Mouse (Mus musculus) hindbrain, embryonic 16.5 days (tissue): ENCODE measurements around the gene Sowahc. TPM values are rescaled to one million over a fixed set of nuclear protein-coding genes. Genes with fewer than 3 reads are reported as not detected.

Experiments used
- ATAC-seq: fragments of 200-750 bp; cut with Nextera tagmentation; 2 replicates; pipeline ENCODE4 v1.8.0; 2017; ENCODE audit warnings: moderate TSS enrichment, moderate library complexity
- H3K27ac ChIP-seq: fragments of 300-500 bp; sonication (generic); 2 replicates; pipeline ENCODE4 v1.5.1; 2014; ENCODE audit warnings: low read depth, mild to moderate bottlenecking, control low read depth, low read length, moderate library complexity
- H3K27me3 ChIP-seq: fragments of 300-500 bp; sonication (generic); replicated peaks from 2 replicates; pipeline ENCODE4 v1.6.1; 2014; ENCODE audit warnings: low read length; ENCODE audit not compliant: control insufficient read depth, insufficient read depth
- H3K36me3 ChIP-seq: fragments of 300-500 bp; sonication (generic); 2 replicates; pipeline ENCODE4 v1.6.1; 2014; ENCODE audit warnings: mild to moderate bottlenecking, low read length, moderate library complexity, mixed read lengths; ENCODE audit not compliant: control insufficient read depth, insufficient read depth
- H3K4me1 ChIP-seq: fragments of 300-500 bp; sonication (generic); 2 replicates; pipeline ENCODE4 v1.6.1; 2014; ENCODE audit warnings: low read depth, low read length; ENCODE audit not compliant: control insufficient read depth, insufficient read depth
- H3K4me2 ChIP-seq: fragments of 300-500 bp; sonication (generic); 2 replicates; pipeline ENCODE4 v1.6.1; 2014; ENCODE audit warnings: mild to moderate bottlenecking, low read length, control low read depth, moderate library complexity
- H3K4me3 ChIP-seq: fragments of 300-500 bp; sonication (generic); 2 replicates; pipeline ENCODE4 v1.5.1; 2014; ENCODE audit warnings: mild to moderate bottlenecking, low read length, control low read depth, moderate library complexity
- H3K9ac ChIP-seq: fragments of 300-500 bp; sonication (generic); 2 replicates; pipeline ENCODE4 v1.6.1; 2014; ENCODE audit warnings: low read depth, mild to moderate bottlenecking, control low read depth, low read length, moderate library complexity
- H3K9me3 ChIP-seq: fragments of 300-500 bp; sonication (generic); 2 replicates; pipeline ENCODE4 v1.6.1; 2014; ENCODE audit warnings: mild to moderate bottlenecking, low read length, moderate library complexity; ENCODE audit not compliant: control insufficient read depth
- WGBS: fragments of 180-500 bp; shearing (Covaris S2); extraction: QIAGEN DNeasy Blood & Tissue Kit; methylation state at CpG from one replicate; pipeline ENCODE4 v1.1.7; 2014; 5-methylcytosine and 5-hydroxymethylcytosine counted together
- polyA plus RNA-seq: library from polyadenylated mRNA; unstranded; fragments of >200 nt; fragmentation: Nextera tagmentation; extraction: Ambion mirVana; gene quantifications from 2 replicates; pipeline ENCODE4 v1.2.1, GENCODE M21; 2015

The Sowahc gene
- 20.1 and 21.9 TPM in 2 replicates for polyA plus RNA-seq

- Histone ChIP-seq H3K4me2 (peak within 1 kb of the TSS; percentile 96), H3K27me3 (no peaks in the 10 kb centered on the region), H3K9me3 (no peaks in the 10 kb centered on the region), H3K27ac (peak within 1 kb of the TSS; percentile 94), H3K36me3 (no peaks in the 10 kb centered on the region), H3K4me1 (peaks cover 13% of the 10 kb centered on the region), H3K4me3 (peak within 1 kb of the TSS; percentile 95), H3K9ac (peak within 1 kb of the TSS; percentile 95)
- peak; percentile 98 for ATAC-seq
- WGBS, result under 1% methylated on average over 83 of the region's 84 CpGs
These were observed at the start of gene Sowahc, which contains the start of gene Sept10 for GRCm38 (mm10) chr10:59221473-59222270. Gene Sowahc (plus strand): TSS chr10:59221953. Gene Sept10 (minus strand): TSS chr10:59221847.

- no peaks in the 10 kb centered on the region for H3K9me3 ChIP-seq
- 96% methylated on average over 1 of the region's 1 CpGs for WGBS
- no peaks in the 10 kb centered on the region for H3K4me1 ChIP-seq
- no peak overlapping the region for H3K9ac ChIP-seq
- no peak overlapping the region for H3K27ac ChIP-seq
- no peak for ATAC-seq
- H3K36me3 ChIP-seq, result peaks cover 7% of the 10 kb centered on the region; the same call in 1 of the 2 replicates
- no peaks in the 10 kb centered on the region for H3K27me3 ChIP-seq
- H3K4me3 ChIP-seq, result no peak overlapping the region
- no peak overlapping the region for H3K4me2 ChIP-seq
These were observed 49.2 kb upstream of the Sowahc start for GRCm38 (mm10) chr10:59172539-59172938.

DNA sequence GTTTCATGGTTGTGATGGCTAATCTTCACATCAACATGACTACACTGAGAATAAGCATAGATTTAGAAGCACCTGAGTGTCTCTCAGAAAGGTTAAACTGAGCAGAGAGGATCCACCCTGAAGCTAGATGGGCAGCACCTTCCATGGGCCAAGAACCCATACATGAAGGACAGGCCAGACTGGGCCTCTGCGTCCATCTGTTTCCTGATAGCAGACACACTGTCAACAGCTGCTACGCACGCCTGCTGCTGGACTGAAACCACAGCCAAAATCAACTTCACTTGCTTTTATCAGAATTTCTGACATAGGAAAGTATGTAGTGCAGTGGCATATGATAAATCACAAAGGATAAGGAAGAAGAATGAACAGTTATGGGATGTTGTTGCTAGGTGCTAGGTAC is 42.1 kb upstream of the Sowahc start:
- Histone ChIP-seq H3K4me3 (no peak overlapping the region), H3K27me3 (no peaks in the 10 kb centered on the region), H3K27ac (no peak overlapping the region), H3K9me3 (no peaks in the 10 kb centered on the region), H3K9ac (no peak overlapping the region), H3K4me1 (no peaks in the 10 kb centered on the region), H3K36me3 (peaks cover 5% of the 10 kb centered on the region; the same call in 1 of the 2 replicates), H3K4me2 (no peak overlapping the region)
- ATAC-seq, result no peak
- 80% methylated on average over 3 of the region's 3 CpGs for WGBS

- Histone ChIP-seq H3K4me1 (no peaks in the 10 kb centered on the region), H3K36me3 (0 out of 2 replicates have a peak, but pooled peaks cover 2% of the 10 kb centered on the region), H3K9ac (no peak overlapping the region), H3K4me2 (no peak overlapping the region), H3K9me3 (no peaks in the 10 kb centered on the region), H3K27me3 (no peaks in the 10 kb centered on the region), H3K4me3 (no peak overlapping the region), H3K27ac (no peak overlapping the region)
- WGBS, result 70% methylated on average over 3 of the region's 3 CpGs
- ATAC-seq, result no peak
These were observed 39.4 kb upstream of the Sowahc start for GRCm38 (mm10) chr10:59182306-59182705.

DNA sequence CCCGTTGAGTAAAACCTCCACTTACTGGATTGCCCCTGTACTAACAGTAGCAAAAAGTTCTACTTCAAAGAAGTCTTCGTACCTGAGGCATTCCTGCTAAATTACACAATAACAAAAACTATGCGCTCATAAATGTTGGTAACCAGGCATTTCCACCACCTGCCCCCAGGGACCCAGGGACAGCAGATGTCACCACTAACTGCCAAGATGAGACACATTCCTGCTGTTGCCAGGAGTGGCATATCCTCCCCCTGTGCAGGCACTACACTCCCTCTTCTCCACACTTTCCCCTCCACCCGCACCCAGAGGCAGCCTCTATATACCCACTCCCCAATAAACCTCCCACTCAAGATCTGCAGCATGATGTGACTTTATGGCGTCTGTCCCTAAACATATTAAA is 26.9 kb upstream of the Sowahc start:
- Histone ChIP-seq H3K9ac (no peak overlapping the region), H3K27ac (no peak overlapping the region), H3K4me1 (no peaks in the 10 kb centered on the region), H3K27me3 (no peaks in the 10 kb centered on the region), H3K4me2 (no peak overlapping the region), H3K4me3 (no peak overlapping the region), H3K9me3 (no peaks in the 10 kb centered on the region), H3K36me3 (peaks cover 3% of the 10 kb centered on the region; the same call in 1 of the 2 replicates)
- peak; percentile 37; the same call in 1 of the 2 replicates for ATAC-seq
- WGBS, result 65% methylated on average over 5 of the region's 5 CpGs

DNA sequence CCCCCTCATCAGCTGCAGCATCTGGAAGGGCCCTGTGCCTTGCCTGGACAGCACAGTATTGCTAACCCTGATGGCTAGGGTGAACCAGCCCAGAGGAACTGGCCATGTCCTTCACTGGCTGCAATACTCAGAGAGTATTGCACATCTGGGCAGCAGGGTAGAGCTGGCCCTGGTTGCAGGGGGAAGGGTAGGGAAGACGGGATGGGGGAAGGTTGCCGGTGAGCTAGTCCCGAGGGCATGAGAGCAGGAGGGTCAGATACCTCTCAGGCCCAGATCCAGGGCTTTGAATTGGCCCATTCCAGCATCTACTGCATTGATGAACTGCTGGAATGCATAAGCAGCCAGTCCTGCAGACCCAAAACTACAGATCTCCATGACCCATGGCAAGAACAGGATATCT is 25.0 kb upstream of the Sowahc start:
- no peak overlapping the region for H3K9ac ChIP-seq
- H3K4me3 ChIP-seq, result no peak overlapping the region
- no peak for ATAC-seq
- no peak overlapping the region for H3K27ac ChIP-seq
- no peaks in the 10 kb centered on the region for H3K36me3 ChIP-seq
- 90% methylated on average over 3 of the region's 3 CpGs for WGBS
- H3K27me3 ChIP-seq, result no peaks in the 10 kb centered on the region
- H3K4me1 ChIP-seq, result no peaks in the 10 kb centered on the region
- no peak overlapping the region for H3K4me2 ChIP-seq
- no peaks in the 10 kb centered on the region for H3K9me3 ChIP-seq

- Histone ChIP-seq H3K4me2 (no peak overlapping the region), H3K36me3 (no peaks in the 10 kb centered on the region), H3K9ac (no peak overlapping the region), H3K4me3 (no peak overlapping the region), H3K4me1 (no peaks in the 10 kb centered on the region), H3K27ac (no peak overlapping the region), H3K27me3 (no peaks in the 10 kb centered on the region), H3K9me3 (no peaks in the 10 kb centered on the region)
- ATAC-seq, result no peak
These were observed 21.7 kb upstream of the Sowahc start for GRCm38 (mm10) chr10:59200011-59200410.

- no peak for ATAC-seq
- Histone ChIP-seq H3K9me3 (no peaks in the 10 kb centered on the region), H3K36me3 (no peaks in the 10 kb centered on the region), H3K27ac (peak overlapping the region; percentile 94), H3K4me2 (peak overlapping the region; percentile 96), H3K4me1 (peaks cover 13% of the 10 kb centered on the region), H3K27me3 (no peaks in the 10 kb centered on the region), H3K9ac (peak overlapping the region; percentile 95), H3K4me3 (peak overlapping the region; percentile 95)
- 3% methylated on average over 39 of the region's 39 CpGs for WGBS
These were observed 805 bp upstream of the Sowahc start for GRCm38 (mm10) chr10:59220824-59221472.
